In the genomic region with DNA sequence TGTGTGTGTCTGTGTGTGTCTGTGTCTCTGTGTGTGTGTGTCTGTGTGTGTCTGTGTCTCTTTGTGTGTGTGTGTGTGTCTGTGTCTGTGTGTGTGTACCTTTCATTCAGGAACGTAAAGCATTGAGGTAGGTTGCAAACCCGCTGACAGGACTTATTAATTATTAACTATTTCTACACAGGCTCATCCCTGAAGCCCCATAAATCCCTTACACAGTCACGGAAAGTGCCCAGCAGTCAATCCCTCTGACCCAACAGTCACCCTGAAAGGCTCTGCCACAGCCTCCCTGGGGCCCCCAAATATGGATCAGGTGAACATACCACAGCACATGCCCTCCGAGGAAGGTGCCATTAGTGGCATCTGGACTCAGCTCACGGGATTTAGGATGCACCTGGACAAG, we compare ENCODE assay signal across 13 mouse cellular contexts. TPM values are rescaled to one million over a fixed set of nuclear protein-coding genes. Genes with fewer than 3 reads are reported as not detected.
DNase-seq lines count a peak whose midpoint lies in the region; ATAC-seq and TF ChIP-seq lines count a peak whose summit lies in the region.
"Had no signal": no experiment of that assay in that cellular context is flagged by ENCODE, and none has a peak within 500 bp of the region (broad histone marks: within the 10 kb centered on the region; RNA-seq: fewer than 3 reads in every experiment).

No protein-coding gene starts in this region.

- no peak for ATAC-seq in hindbrain, embryonic 12.5 days (ENCODE audit: low FRiP score)
- no peak for ATAC-seq in hindbrain, embryonic 16.5 days
- no peak for ATAC-seq in embryonic facial prominence, embryonic 12.5 days (ENCODE audit: insufficient number of reproducible peaks, insufficient read depth, low FRiP score, low TSS enrichment)
- ATAC-seq in liver, embryonic 11.5 days (replicated peaks; ENCODE audit: low FRiP score), result no peak

- no peaks in the 10 kb centered on the region for H3K9me3 ChIP-seq in hindbrain, embryonic 12.5 days (replicated peaks)
- no peaks in the 10 kb centered on the region for H3K9me3 ChIP-seq in hindbrain, embryonic 16.5 days (ENCODE audit: control insufficient read depth, low read length)
- no peaks in the 10 kb centered on the region for H3K9me3 ChIP-seq in E14TG2a.4 (ENCODE audit: low read length)
- no peaks in the 10 kb centered on the region for H3K9me3 ChIP-seq in embryonic facial prominence, embryonic 12.5 days
- no peaks in the 10 kb centered on the region for H3K9me3 ChIP-seq in liver, embryonic 11.5 days (ENCODE audit: control insufficient read depth, low read length)
- H3K9me3 ChIP-seq: lung, embryonic 15.5 days had no signal

- H3K9ac ChIP-seq in hindbrain, embryonic 12.5 days, result 0 out of 2 replicates have a peak overlapping the region, but pooled peaks have one; percentile 13
- no peak overlapping the region for H3K9ac ChIP-seq in hindbrain, embryonic 16.5 days (ENCODE audit: low read depth, low read length)
- H3K9ac ChIP-seq in embryonic facial prominence, embryonic 12.5 days, result 0 out of 2 replicates have a peak overlapping the region, but pooled peaks have one; percentile 24
- no peak overlapping the region for H3K9ac ChIP-seq in liver, embryonic 11.5 days (ENCODE audit: low read depth, low read length)
- H3K9ac ChIP-seq: lung, embryonic 15.5 days had no signal

- no peak for TF ChIP-seq CTCF in E14TG2a.4 (conservative IDR thresholded peaks at IDR 0.05; ENCODE audit: low read length)

- H3K4me3 ChIP-seq in hindbrain, embryonic 12.5 days, result no peak overlapping the region
- H3K4me3 ChIP-seq in hindbrain, embryonic 16.5 days (ENCODE audit: low read length), result no peak overlapping the region
- H3K4me3 ChIP-seq in E14TG2a.4 (replicated peaks; ENCODE audit: low read length), result peak overlapping the region; percentile 72
- H3K4me3 ChIP-seq in embryonic facial prominence, embryonic 12.5 days, result no peak overlapping the region
- H3K4me3 ChIP-seq in liver, embryonic 11.5 days (ENCODE audit: low read depth, low read length), result no peak overlapping the region; the same call in 1 of the 2 replicates
- H3K4me3 ChIP-seq: heart, adult 2 months; lung, embryonic 15.5 days had no signal

- no peak for DNase-seq in liver, embryonic 11.5 days (ENCODE audit: low spot score)
- DNase-seq in layer of hippocampus, adult 8-10 months (ENCODE audit: low spot score in 2 of 2), result no peak
- DNase-seq in left cerebral cortex, adult 8-10 months (ENCODE audit: low spot score in 2 of 2), result no peak
- DNase-seq: adrenal gland, postnatal 36 days; cerebellum, adult 11-12 months; heart, adult 2 months; kidney, adult 2 months; thymus, adult 2 months had no signal

- H3K27ac ChIP-seq in hindbrain, embryonic 12.5 days, result no peak overlapping the region
- H3K27ac ChIP-seq in hindbrain, embryonic 16.5 days (ENCODE audit: low read depth, low read length), result no peak overlapping the region
- no peak overlapping the region for H3K27ac ChIP-seq in embryonic facial prominence, embryonic 12.5 days
- H3K27ac ChIP-seq in liver, embryonic 11.5 days (ENCODE audit: low read depth, low read length), result no peak overlapping the region
- H3K27ac ChIP-seq: heart, adult 2 months had no signal

- H3K4me1 ChIP-seq in hindbrain, embryonic 12.5 days, result peaks cover 21% of the 10 kb centered on the region
- peaks cover 3% of the 10 kb centered on the region for H3K4me1 ChIP-seq in hindbrain, embryonic 16.5 days (ENCODE audit: control insufficient read depth, insufficient read depth, low read depth, low read length)
- peaks cover 76% of the 10 kb centered on the region for H3K4me1 ChIP-seq in E14TG2a.4 (replicated peaks; ENCODE audit: low read depth, low read length)
- peaks cover 29% of the 10 kb centered on the region for H3K4me1 ChIP-seq in embryonic facial prominence, embryonic 12.5 days
- 0 out of 2 replicates have a peak, but pooled peaks cover 9% of the 10 kb centered on the region for H3K4me1 ChIP-seq in liver, embryonic 11.5 days (replicated peaks; ENCODE audit: control insufficient read depth, insufficient read depth, low read length)

- H3K4me2 ChIP-seq in hindbrain, embryonic 12.5 days (replicated peaks), result peak overlapping the region; percentile 48
- no peak overlapping the region for H3K4me2 ChIP-seq in hindbrain, embryonic 16.5 days (ENCODE audit: low read length)
- peak overlapping the region; percentile 34; the same call in 1 of the 2 replicates for H3K4me2 ChIP-seq in embryonic facial prominence, embryonic 12.5 days (replicated peaks)
- peak overlapping the region; percentile 36; the same call in 1 of the 2 replicates for H3K4me2 ChIP-seq in liver, embryonic 11.5 days

- 57% methylated on average over 5 of the region's 5 CpGs for WGBS in hindbrain, embryonic 12.5 days
- 47% methylated on average over 5 of the region's 5 CpGs for WGBS in hindbrain, embryonic 16.5 days
- WGBS in embryonic facial prominence, embryonic 12.5 days, result 56% methylated on average over 5 of the region's 5 CpGs
- WGBS in liver, embryonic 11.5 days, result 70% methylated on average over 5 of the region's 5 CpGs

- H3K36me3 ChIP-seq in hindbrain, embryonic 12.5 days, result no peaks in the 10 kb centered on the region
- no peaks in the 10 kb centered on the region for H3K36me3 ChIP-seq in hindbrain, embryonic 16.5 days (ENCODE audit: control insufficient read depth, insufficient read depth, low read length)
- no peaks in the 10 kb centered on the region for H3K36me3 ChIP-seq in E14TG2a.4 (ENCODE audit: insufficient read depth, low read length)
- no peaks in the 10 kb centered on the region for H3K36me3 ChIP-seq in embryonic facial prominence, embryonic 12.5 days
- H3K36me3 ChIP-seq in liver, embryonic 11.5 days (ENCODE audit: control insufficient read depth, insufficient read depth, low read length), result no peaks in the 10 kb centered on the region
- H3K36me3 ChIP-seq: lung, embryonic 15.5 days had no signal

- H3K27me3 ChIP-seq in hindbrain, embryonic 12.5 days, result no peaks in the 10 kb centered on the region
- H3K27me3 ChIP-seq in hindbrain, embryonic 16.5 days (replicated peaks; ENCODE audit: control insufficient read depth, insufficient read depth, low read length), result no peaks in the 10 kb centered on the region
- no peaks in the 10 kb centered on the region; the same call in 1 of the 2 replicates for H3K27me3 ChIP-seq in E14TG2a.4 (ENCODE audit: insufficient read depth, low read length)
- H3K27me3 ChIP-seq in embryonic facial prominence, embryonic 12.5 days, result 0 out of 2 replicates have a peak, but pooled peaks cover 4% of the 10 kb centered on the region
- H3K27me3 ChIP-seq in liver, embryonic 11.5 days (replicated peaks; ENCODE audit: control insufficient read depth, insufficient read depth, low read length), result peaks cover 4% of the 10 kb centered on the region; the same call in 1 of the 2 replicates
- H3K27me3 ChIP-seq: lung, embryonic 15.5 days had no signal

RNA-seq across cellular contexts. Expression of a gene that starts 45.2 kb away (rescaled TPM):
- 61.0 and 61.2 TPM in 2 replicates for polyA plus RNA-seq in hindbrain, embryonic 12.5 days (2016; fragmentation: Nextera tagmentation; extraction: Ambion mirVana)
- polyA plus RNA-seq in hindbrain, embryonic 16.5 days (2015; fragmentation: Nextera tagmentation; extraction: Ambion mirVana), result 86.1 and 87.4 TPM in 2 replicates
- 50.3 and 55.9 TPM in 2 replicates for polyA plus RNA-seq in embryonic facial prominence, embryonic 12.5 days (2016; fragmentation: Nextera tagmentation; extraction: Ambion mirVana)
- polyA plus RNA-seq in liver, embryonic 11.5 days (2014; fragmentation: Nextera tagmentation; extraction: Ambion mirVana), result 61.8 and 65.9 TPM in 2 replicates
- total RNA-seq in layer of hippocampus, adult 8-10 months (2022), result 10 to 100 TPM; 42.9 to 44.6 (median 43.4) TPM
- total RNA-seq in left cerebral cortex, adult 8-10 months (2022), result 10 to 100 TPM; 42.5 to 47.9 (median 45.1) TPM

Comparison
In these comparisons a context has a peak if more than half of its experiments do, and no peak if none do; other contexts are left out.
1. H3K9ac ChIP-seq: peak in hindbrain, embryonic 12.5 days (single experiment) and embryonic facial prominence, embryonic 12.5 days (single experiment); none in hindbrain, embryonic 16.5 days (single experiment) and liver, embryonic 11.5 days (single experiment).